Mouse (Mus musculus): ENCODE results near the gene Cdk9.

The Cdk9 gene

DNA sequence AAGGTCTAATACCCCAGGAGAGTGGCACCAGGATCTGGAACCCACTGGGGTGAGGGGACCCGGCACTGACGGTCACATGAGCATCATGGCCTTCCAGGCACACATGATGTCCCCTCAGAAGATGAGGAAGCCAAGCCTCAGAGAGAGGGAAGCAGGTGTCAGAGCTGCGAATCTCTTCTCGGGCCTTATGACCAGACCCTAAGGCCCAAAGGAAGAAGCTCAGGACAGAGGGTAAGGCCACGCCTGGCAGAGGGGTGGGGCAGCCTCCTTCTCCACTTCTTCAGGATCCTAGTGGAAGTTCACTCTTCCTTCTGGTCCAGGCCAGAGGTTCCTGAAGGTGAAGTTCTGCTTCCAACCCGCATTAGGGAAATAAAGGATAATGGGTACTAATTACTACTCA, 19.8 kb upstream of the Cdk9 start:
- no peak for DNase-seq (ENCODE audit: low spot score)

DNA sequence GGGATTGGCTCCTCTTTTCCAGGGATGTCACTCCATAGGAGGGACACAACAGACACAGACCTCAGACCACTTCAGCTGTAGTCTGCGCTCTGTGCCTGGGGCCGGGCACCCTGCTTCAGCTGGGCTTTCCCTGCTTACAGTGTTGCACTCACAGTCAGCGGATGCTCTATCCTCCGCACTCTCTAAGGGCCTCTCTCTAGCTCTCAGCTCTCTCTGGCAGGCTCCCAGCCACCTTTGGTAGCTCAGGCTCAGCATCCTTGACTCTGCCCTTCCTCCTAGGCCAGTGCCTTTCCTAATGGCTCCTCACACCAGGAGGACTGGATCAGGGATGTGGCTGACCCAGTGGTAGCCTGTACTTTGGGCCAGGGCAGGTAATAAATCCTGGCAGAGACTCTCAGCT, 19.0 kb upstream of the Cdk9 start:
- no peak for DNase-seq (ENCODE audit: low spot score)

DNA sequence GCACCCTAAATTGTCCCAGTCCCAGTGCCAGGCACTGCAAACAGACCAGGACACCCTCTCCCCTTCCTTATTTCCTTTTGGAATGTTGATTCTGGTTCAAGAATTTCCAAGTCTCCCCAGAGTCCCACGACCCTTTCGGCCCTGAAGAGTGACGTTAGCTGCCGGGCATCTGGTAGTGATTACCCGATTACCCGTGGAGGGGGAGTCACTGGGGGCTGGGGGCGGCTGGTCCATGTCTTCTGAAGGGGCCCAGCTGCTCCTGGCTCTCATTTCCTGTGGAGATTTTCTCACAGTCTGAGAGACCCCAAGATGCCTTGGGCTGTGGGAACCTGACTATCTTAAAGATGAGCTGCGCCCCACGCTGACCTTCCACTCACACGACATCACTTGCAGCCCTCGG, 18.0 kb upstream of the Cdk9 start:
- DNase-seq (ENCODE audit: low spot score): no peak

DNA sequence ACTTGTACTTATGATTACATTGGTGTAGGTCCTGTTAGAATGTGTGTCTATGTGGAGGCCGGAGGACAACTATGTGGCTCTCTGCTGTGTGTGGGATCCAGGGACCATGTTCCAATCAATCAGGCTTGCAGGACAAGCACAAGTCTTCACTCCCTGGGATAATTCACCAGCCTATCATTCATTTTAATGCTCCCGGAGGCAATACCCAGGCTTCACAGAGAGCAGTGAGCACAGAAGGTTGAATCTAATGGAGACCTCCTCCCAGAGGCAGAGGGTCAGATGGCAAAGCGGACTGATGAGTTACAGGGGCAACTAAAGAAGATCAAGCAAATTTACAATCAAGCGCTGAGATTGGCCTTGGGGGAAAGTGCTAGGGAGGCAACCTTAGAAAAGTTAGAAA, 16.7 kb upstream of the Cdk9 start:
- DNase-seq (ENCODE audit: low spot score): no peak

DNA sequence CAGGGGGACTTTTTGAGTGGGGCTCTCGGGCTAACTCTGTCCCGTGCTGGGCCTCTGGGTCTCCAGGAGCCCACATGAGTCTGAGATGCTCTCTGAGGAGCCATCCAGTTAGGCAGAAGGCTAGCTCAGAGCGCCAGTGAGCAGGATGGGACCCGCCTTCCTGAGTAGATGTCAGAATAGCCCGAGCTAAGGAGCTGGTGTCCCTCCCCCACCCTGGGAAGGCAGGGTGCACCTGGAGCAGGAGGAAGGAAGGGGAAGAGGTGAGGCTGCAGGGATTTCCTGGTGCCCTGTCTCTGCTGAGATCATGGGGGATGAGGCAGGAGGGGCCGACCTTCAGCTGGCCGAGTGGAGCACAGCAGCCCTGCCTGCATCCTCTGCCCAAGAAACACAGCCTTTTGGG, 15.6 kb upstream of the Cdk9 start:
- DNase-seq (ENCODE audit: low spot score): no peak

DNA sequence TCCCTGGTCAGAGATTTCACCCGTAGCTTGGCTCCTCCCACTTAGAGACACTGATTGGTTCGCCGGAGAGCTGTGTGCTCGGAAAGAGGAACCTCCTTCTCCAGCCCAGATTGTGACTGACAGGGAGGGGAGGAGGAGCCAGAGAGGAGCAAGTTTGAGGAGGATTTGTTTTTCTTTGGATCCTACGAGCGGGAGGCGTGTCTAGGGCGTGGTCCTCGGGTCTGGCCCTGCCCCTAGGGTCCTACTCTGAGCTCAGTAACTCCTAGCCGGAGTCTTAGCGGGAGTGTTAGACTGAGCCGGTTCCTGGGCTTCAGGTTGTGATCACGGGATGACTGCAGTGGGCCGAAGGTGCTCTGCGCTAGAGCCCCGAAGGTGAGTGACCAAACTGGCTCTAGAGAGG, 14.6 kb upstream of the Cdk9 start:
- DNase-seq (ENCODE audit: low spot score): peak; percentile 60

DNA sequence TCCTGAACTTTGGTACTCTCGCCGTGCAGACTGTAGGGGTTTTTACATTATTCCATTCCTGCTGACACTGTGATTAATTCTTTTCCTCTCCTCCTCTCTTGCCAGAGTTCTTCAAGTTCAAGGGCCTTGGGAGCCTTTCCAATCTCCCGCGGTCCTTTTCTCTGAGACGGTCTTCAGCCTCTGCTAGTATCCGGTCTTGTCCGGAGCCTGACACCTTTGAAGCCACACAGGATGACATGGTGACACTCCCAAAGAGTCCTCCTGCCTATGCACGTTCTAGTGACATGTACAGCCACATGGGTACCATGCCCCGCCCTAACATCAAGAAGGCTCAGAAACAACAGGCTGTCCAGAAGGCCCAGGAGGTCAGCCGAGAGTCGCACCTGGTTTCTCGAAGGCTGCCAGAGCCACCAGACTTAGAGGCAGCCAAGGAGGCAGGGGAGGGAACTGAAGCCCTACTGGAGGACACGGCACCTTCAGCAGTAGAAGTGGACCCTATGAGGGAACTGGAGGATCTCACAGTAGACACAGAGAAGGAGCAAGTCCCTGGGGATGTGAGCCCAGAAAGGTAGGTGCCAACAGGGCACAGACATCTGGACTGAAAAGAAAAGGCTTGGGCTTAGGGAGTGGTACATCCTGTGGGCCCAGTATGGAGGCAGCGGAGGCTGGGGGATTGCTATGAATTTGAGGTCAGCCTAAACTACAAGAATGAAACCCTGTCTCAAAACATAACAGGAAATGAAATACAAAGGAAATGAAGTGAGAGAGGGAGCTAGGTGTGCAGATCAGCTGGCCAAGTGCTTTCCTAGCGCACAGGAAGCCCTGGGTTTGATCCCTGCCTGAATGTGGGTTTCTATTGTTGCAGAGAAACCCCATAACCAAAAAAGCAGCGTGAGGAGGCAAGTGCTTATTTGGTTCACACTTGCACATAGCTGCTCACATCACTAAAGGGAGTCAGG, 12.2 kb upstream of the Cdk9 start:
- no peak for DNase-seq (ENCODE audit: low spot score)

DNA sequence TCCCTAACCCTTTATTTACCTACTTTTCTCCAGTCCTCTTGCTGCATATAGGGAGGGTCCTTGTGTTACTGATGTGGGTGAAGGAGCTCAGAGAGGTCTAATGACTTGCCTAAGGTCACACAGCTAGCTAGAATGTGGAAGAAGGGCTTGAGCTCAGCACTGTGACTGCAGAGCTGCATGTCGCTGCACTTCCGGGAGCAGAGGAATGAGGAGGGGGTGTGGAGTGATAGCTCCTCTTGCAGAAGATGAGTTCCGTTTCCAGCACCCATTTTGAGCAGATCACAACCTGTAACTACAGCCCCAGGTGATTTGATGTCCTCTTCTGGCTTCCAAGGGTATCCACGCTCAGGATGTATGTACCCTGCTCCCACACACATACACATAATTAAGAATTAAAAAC, 11.3 kb upstream of the Cdk9 start:
- no peak for DNase-seq (ENCODE audit: low spot score)

DNA sequence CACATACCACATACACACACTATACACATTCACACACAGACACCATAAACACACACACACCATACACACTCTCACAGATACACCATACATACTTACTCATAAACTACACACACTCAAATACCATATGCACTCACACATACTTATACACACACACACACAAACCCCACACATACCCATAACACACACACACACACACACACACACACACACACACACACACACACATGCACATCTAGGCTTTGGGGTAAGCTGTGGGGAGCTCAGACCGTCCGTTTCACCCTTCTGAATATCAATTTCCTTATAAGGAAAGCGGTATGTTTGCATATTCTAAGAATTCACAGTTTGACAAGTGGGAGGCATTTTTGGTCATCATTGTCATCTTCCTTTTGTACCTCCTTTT, 9.7 kb upstream of the Cdk9 start:
- DNase-seq (ENCODE audit: low spot score): no peak

DNA sequence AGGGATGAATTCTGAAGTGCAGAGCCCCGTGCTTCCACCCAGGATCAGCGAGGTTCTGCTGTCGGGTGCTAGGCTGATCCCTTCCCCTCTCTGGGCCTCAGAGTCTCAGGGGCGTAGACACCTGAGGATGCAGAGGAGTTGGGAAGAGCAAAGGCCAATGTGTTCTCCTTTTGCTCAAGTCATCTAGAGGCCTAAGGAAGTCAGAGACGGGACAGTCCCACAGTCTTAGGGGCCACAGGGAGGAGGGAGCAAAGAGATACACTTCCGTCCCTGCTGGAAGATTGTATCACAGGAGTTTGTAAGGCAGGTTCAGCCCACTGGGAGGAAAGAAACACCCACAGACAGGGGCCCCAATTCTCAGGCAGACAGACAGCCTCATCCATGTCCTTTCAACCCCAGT, 9.2 kb upstream of the Cdk9 start:
- no peak for DNase-seq (ENCODE audit: low spot score)

DNA sequence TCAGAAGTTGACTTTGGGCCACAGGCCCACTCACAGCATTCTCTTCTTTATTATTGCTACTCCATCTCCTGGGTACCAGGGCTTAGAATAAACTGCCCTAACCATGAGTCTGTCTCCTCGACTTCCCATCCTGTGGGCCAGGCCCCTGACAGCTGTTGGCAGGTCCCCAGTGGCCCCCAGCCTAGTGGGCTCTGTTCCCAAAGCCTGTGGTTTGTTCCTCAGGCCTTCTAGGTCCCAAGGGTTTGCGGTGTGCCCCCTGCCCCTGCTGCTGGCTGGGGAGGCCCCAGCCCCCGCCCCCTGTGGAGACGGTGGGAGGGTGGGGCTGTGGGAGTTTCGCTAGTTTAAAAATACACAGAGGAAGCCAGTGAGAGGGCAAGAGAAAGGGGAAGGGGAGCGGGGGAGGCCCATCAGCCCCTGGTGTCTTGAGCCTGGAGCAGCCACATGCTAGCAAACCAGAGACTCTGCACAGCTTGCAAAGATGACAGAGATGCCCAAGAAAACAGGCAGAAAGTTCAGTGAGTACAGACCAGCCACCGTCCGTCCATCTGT, 7.9 kb upstream of the Cdk9 start, which contains the start of gene Sh2d3c:
TSS of gene Sh2d3c (plus strand) at position 375 of the 549 bp plus-strand sequence.
- no peak for DNase-seq (ENCODE audit: low spot score)

DNA sequence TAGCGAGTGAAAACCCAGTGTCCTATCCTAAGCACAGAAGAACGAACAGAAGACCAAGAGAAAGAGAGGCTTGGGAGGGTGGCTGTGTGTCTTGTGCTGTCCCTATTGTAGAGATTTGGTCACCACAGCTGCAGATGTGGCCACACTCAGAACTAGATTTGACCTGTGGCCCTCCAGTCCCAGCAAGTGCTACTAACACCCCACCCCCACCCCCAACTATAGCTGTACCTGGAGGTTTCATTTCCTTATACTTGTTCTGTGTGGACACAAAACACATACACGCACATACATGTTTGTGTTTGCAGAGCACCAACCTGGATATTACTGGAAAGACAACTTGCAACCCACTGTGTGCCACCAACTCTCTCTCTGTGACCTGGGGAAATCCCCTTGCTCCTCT, 7.2 kb upstream of the Cdk9 start:
- DNase-seq (ENCODE audit: low spot score): no peak

DNA sequence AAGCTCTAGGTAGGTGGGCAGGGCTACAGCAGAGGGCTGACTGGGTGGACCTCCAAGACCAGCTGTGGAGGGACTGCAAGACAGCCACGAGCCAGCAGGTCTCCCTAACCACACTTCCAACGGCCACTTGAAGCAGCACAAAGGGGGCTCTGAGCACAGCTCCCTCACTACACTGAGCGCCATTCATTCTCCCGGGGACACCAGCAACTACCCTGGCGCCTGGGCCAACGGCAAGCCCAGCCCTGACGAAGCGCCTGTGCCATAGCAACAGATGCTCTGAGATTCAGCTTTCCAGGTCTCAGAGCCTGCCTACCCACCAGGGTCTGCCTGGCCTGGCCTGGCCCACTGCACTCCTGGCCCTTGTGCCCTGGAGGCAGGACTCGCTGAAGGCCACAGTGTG, 5.9 kb upstream of the Cdk9 start:
- no peak for DNase-seq (ENCODE audit: low spot score)

DNA sequence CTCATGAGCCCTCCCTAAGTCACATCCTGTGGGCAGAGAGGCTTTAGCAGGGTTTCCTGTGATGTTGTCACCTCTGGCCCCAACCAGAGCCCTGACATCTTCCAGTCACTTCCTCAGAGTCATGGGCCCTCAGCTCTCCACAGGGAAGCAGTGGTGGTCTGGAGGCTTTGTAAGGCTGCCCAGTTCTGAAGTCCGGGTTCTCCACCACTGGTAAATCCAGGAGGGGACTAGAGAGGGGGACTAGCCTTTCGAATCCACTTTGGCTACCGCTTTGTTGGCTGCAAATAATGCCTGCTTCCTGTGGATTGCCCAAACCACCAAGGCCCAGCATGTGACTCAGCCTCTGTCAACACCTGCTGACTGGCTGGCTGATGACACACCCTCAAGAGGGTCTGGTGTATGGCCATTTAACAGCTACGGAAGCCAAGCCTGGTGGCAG, 2.1 kb upstream of the Cdk9 start:
- no peak for DNase-seq (ENCODE audit: low spot score)

DNA sequence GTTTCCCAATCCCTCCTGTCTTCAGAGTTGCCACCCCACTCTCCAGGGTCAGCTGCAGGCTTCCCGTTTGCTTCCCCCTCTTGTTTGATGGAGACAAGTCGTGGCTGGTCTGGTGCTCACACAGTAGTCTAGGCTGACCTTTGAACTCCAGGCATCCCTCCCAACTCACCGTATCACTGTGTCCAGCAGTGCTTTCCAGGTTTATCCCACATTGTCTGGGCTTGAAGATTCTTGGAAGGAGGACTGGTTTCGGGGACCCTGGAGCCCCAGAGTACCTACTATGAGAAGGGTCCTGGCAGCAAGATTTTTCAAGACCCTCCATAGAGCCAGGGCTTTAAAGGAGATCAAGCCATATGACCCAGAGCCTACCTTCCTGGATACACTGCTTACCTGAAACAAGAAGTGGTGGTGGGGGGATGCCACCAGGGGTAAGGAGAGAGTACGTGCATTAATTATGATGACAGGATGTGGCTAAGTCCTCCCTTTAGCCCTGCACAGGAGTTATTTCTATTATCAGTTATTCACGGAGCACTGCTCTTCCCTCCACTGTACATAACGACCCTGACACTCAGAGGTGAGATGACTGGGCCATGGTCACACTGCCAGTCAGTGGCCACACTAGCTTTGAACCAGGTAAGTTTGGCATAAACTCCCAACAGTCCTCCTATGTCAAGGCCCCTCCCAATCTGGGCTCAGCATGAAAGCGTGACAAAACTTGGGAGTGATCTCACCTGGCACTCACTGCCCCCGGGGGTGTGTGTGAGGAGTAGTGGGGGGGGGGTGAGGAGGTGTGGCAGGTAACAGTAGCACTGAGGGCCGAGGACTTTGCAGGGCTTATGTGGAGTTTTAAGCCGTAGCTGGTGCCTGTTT, 1.5 kb upstream of the Cdk9 start:
- no peak for DNase-seq (ENCODE audit: low spot score)

DNA sequence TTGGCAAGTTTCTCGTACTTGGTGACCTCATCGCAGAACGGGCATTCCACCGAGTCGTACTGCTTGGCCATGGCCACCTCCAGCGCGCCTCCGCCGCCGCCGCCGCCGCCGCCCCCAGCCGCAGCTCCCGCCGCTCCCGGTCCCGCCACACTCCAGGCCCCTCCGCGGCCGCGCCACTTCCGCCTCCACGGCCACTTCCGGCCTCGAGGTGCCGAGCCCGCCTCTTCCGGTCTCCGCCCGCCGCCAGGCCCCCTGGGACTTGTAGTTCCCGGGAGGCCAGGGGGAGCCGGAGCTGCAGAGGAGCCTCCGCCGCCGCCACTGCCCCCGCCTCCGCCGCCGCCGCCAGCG, 316 bp downstream of the Cdk9 start:
- peak; percentile 88 for DNase-seq (ENCODE audit: low spot score)

DNA sequence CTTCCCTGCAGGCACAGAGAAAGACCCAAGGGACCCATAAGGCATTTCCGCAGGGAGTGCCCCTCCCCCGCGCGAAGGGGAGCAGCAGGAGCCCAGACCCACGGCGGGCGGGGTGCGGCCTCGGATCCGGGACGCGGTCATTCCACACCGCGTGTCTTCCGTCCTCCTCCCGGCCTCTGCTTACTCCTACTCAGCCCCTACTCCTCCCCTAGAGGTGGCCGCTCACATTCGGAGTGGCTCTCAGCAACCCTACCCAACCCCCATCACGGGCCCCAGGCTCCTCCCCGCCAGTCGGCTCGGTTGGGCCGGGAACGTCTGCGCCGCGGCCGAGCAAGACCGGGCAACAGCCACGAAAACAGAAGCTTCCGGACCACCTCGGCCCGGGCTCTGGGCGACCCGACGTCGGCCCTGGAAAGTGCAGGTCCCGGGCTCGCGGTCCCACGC, 746 bp downstream of the Cdk9 start:
- DNase-seq (ENCODE audit: low spot score): peak; percentile 68

DNA sequence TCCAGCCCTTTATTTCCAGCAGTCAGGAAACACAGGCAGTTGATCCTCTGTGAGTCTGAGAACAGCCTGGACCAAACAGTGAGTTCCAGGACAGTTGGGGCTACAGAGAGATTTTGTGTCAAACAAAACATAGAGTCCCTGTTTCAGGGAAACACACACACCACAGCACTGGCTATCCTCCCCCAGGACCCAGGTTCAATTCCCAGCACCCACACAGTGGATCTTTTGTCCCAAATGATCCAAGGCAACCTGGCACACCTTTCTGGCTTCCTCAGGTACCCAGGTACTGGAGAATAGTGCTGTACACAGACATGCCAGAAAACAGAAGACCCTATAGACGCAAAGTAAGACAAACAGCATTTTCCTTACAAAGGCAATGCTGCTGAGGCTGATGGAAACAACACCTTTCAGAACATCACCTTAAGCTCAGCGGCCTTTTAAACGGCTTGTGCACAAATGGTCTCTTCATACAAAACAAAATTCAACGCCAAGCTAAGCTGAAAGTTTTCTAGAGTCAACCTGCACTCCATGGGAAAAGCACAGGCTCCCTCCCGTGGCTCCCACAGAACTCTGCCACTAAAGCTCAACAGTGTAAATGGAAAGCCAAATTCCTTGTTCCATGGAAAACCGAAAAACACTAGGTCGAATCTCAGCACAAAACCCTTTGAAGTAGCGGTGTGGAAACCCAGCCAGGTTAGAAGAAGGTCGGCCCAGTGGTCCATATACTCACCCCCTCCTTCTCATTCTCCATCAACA, 1.4 kb downstream of the Cdk9 start:
- DNase-seq (ENCODE audit: low spot score): no peak

DNA sequence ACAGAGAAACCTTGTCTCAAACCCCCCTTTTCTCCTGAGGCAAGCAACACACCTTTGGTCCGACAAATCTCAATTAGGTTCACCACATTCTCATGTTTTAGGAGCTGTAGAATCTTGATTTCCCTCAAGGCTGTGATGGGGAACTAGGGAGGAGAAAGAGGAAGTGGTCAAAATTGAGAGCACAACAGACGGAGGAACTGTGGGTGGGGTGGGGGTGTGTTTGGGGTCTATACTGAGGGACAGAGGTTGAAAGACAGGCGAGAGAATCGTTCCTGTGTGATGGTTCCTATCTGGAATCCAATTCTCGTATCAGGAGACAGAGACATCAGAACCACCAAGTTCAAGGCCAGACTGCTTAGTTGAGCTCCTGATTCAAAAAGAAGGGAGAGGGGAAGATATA, 2.5 kb downstream of the Cdk9 start:
- DNase-seq (ENCODE audit: low spot score): no peak

DNA sequence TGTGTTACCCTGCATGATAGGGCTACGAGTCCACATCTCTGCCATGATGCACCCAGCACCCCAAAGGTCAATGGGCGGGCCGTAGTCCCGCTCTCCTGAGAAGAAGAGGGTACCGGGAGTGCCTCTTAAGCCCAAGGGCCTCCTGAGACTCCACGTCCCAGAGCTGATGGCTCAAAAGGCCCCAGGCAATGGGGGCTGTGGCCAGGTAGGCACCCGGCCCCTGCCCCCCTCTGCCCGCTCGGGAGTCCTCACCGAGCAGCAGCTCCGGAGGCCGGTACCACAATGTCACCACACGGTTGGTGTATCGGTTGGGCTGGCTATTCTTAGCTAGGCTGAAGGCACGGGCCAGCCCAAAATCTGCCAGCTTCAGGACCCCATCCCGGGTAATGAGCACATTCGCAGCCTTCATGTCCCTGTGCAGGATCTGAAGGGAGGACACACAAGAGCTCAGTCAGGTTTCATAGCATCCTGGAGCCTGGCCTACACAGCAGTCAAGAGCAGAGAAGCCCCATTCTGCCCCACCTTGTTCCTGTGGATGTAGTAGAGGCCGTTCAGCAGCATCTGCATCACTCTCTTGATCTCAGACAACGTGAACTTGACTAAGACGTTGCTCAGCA, 3.2 kb downstream of the Cdk9 start:
- no peak for DNase-seq (ENCODE audit: low spot score)

DNA sequence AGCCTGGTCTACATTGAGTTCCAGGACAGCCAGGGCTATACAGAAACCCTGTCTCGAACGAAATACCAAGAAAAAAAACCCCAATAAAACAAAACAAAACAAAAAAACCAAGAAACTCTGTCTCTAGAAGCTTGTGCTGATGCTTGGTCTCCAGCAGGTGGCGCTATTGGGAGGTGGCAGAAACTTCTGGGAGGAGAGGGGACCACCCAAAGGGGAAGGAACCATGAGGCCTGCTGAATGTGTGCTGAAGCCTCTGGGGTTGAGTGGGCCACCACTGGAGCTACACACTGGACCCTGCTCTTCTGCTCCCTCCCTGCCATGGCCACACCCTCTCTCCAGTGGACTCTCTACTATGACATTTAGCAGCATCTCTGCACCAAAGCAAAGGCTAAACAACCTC, 4.2 kb downstream of the Cdk9 start:
- DNase-seq (ENCODE audit: low spot score): peak; percentile 64

DNA sequence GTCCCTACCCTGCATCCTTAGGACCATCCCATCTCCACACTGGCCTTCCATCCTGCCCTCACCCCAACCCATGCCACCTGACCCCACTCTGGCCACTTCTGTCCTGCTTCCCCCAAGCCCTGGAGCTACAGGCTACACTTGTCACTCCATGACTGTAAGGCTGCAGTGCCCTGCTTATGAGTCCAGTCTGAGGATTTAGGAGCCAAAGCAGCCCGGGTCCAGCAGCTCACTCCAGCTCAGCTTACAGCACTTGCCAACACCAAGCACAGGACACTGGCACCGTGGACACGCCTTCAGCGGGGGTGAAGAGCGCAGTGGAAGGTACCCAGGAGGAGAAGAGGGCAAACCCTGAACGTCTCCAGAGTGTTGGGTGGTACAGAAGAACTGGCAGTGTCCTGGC, 5.9 kb downstream of the Cdk9 start:
- DNase-seq (ENCODE audit: low spot score): no peak
